Mouse (Mus musculus): Measurements from ENCODE around the gene Pwwp2a. TPM values are rescaled to one million over a fixed set of nuclear protein-coding genes. Genes with fewer than 3 reads are reported as not detected.

Gene Pwwp2a
- polyA plus RNA-seq, 1 experiment from 2014 or later = 20.2 TPM

GRCm38 (mm10) chr11:43667038-43667745, 14.6 kb upstream of the Pwwp2a start:
- H3K27me3 ChIP-seq (replicated peaks) = no peaks in the 10 kb centered on the region
- no peak overlapping the region for H3K4me3 ChIP-seq (replicated peaks)
- peak; percentile 81 for ATAC-seq
- H3K36me3 ChIP-seq = no peaks in the 10 kb centered on the region
- WGBS = 64% methylated on average over 19 of the region's 19 CpGs
- H3K27ac ChIP-seq = no peak overlapping the region
- H3K4me1 ChIP-seq (replicated peaks) = 0 out of 2 replicates have a peak, but pooled peaks cover 8% of the 10 kb centered on the region
- H3K9me3 ChIP-seq = no peaks in the 10 kb centered on the region
- no peak overlapping the region for H3K4me2 ChIP-seq (replicated peaks)
- no peak overlapping the region for H3K9ac ChIP-seq

DNA sequence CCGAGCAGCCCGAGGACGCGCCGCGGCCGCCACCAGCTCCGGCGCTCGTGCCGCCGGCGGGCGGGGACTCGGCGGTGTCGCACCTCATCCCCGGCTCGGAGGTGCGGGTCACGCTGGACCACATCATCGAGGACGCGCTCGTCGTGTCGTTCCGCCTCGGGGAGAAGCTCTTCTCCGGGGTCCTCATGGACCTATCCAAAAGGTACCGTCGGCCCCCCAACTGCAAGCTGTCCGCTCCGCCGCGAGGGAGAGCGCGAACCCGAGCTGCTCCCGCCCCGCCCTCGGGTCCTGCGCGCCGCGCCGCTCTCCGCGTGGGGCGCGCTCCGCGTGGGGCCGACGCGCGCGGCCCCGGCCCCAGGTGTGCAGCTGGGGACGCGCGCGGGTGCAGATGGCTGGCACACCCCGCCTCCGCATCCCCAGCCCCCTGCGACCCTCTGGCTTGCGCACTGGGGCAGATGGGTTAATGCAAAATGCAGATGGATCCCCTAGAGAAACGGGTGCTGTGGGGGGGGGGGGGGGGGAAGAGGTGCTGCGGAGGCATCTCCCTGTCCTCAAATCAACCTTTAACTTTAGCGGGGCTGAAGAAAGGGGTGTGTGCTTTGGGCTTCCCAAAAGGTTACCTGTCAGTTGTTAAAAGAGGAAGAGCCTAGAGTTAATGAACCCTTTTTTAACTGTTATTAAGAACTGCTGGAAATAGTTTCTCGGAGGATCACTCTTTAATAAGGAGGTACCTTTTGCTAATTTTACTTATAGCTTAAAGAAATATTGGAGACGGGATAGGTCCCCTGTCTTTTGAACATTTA, 818 bp downstream of the Pwwp2a start:
- no peaks in the 10 kb centered on the region for H3K27me3 ChIP-seq (replicated peaks)
- peak overlapping the region; percentile 70 for H3K4me2 ChIP-seq (replicated peaks)
- H3K9ac ChIP-seq = peak overlapping the region; percentile 88
- H3K27ac ChIP-seq = peak overlapping the region; percentile 91
- peak overlapping the region; percentile 92 for H3K4me3 ChIP-seq (replicated peaks)
- H3K4me1 ChIP-seq (replicated peaks) = peaks cover 6% of the 10 kb centered on the region; the same call in 1 of the 2 replicates
- H3K36me3 ChIP-seq = no peaks in the 10 kb centered on the region
- WGBS = under 1% methylated on average over 71 of the region's 72 CpGs
- no peaks in the 10 kb centered on the region for H3K9me3 ChIP-seq
- ATAC-seq = peak; percentile 44

GRCm38 (mm10) chr11:43688850-43689249, 7.1 kb downstream of the Pwwp2a start:
- H3K4me2 ChIP-seq (replicated peaks) = no peak overlapping the region
- ATAC-seq = no peak
- no peaks in the 10 kb centered on the region for H3K9me3 ChIP-seq
- no peak overlapping the region for H3K27ac ChIP-seq
- H3K4me1 ChIP-seq (replicated peaks) = no peaks in the 10 kb centered on the region
- 87% methylated on average over 1 of the region's 1 CpGs for WGBS
- H3K36me3 ChIP-seq = peaks cover 5% of the 10 kb centered on the region
- no peaks in the 10 kb centered on the region for H3K27me3 ChIP-seq (replicated peaks)
- H3K9ac ChIP-seq = no peak overlapping the region
- H3K4me3 ChIP-seq (replicated peaks) = no peak overlapping the region

DNA sequence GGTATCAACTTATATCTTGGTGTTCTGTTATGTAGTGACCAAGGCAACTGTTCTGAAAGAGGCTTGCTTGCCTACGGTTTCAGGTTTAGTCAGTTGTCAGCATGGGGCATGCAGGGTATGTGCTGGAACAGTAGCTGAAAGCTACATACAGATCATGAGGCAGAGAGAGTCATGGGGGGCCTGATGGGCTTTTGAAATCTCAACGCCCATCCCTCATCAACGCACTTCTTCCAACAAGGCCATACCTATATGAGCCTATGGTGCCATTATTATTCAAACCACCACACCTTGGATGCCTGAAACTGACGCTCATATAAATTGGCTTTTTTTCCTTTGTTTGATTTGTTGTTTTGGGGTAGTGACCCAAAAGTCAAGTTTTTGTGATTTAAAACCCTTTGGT, 14.8 kb downstream of the Pwwp2a start:
- WGBS = 92% methylated on average over 4 of the region's 4 CpGs
- no peak overlapping the region for H3K9ac ChIP-seq
- H3K4me1 ChIP-seq (replicated peaks) = peaks cover 4% of the 10 kb centered on the region; the same call in 1 of the 2 replicates
- H3K4me3 ChIP-seq (replicated peaks) = no peak overlapping the region
- ATAC-seq = no peak
- H3K36me3 ChIP-seq = peaks cover 6% of the 10 kb centered on the region
- H3K9me3 ChIP-seq = no peaks in the 10 kb centered on the region
- no peaks in the 10 kb centered on the region for H3K27me3 ChIP-seq (replicated peaks)
- H3K27ac ChIP-seq = no peak overlapping the region
- no peak overlapping the region for H3K4me2 ChIP-seq (replicated peaks)

GRCm38 (mm10) chr11:43698621-43699020, 16.8 kb downstream of the Pwwp2a start:
- Histone ChIP-seq H3K36me3 (peaks cover 3% of the 10 kb centered on the region; the same call in 1 of the 2 replicates), H3K27me3 (replicated peaks) (no peaks in the 10 kb centered on the region), H3K4me2 (replicated peaks) (no peak overlapping the region), H3K9me3 (no peaks in the 10 kb centered on the region), H3K4me1 (replicated peaks) (peaks cover 4% of the 10 kb centered on the region; the same call in 1 of the 2 replicates), H3K4me3 (replicated peaks) (no peak overlapping the region), H3K9ac (no peak overlapping the region), H3K27ac (no peak overlapping the region)
- 69% methylated on average over 5 of the region's 5 CpGs for WGBS
- peak; percentile 61; the same call in 1 of the 2 replicates for ATAC-seq

DNA sequence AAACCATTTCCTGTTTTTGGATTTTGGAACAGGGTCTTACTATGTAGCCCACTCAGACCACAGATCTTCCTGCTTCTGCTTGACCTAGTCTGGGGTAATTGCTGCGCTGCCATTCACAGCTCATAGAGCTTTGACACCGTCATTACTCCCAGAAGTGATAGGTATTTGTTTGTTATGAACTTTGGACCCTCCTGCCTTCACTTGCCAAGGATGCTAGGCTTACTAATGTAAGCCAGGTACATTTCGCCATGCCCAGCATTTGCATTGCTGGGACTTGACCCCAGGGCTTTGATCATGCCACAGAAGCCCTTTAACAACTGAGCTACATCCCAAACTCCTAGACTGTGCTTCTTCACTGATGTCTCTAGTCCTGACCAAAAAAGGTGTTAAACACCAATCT, 18.5 kb downstream of the Pwwp2a start:
- ATAC-seq = no peak
- Histone ChIP-seq H3K4me1 (replicated peaks) (peaks cover 4% of the 10 kb centered on the region; the same call in 1 of the 2 replicates), H3K9me3 (no peaks in the 10 kb centered on the region), H3K4me2 (replicated peaks) (no peak overlapping the region), H3K4me3 (replicated peaks) (no peak overlapping the region), H3K27ac (no peak overlapping the region), H3K27me3 (replicated peaks) (no peaks in the 10 kb centered on the region), H3K36me3 (peaks cover 13% of the 10 kb centered on the region), H3K9ac (no peak overlapping the region)
- 85% methylated on average over 3 of the region's 3 CpGs for WGBS

DNA sequence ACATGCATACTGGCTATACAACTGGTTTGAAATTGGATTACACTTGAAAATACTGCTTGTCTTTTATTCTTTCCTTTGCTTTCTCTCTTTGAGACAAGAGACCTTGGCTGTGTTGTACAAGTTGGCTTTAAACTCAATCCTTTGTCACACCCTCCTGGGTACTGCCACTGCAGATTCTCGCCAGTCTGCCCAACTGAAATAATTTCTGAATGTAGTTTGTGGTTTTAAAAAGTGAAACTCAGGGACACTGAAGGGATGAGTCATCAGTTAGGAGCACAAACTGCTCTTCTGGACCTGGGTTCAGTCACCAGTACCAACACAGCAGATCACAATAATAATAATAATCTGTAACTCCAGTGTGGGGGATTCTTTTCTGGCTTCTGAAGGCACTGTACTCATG, 21.8 kb downstream of the Pwwp2a start:
- no peak for ATAC-seq
- 85% methylated on average over 1 of the region's 1 CpGs for WGBS
- H3K27me3 ChIP-seq (replicated peaks) = no peaks in the 10 kb centered on the region
- H3K4me2 ChIP-seq (replicated peaks) = no peak overlapping the region
- H3K36me3 ChIP-seq = peaks cover 17% of the 10 kb centered on the region
- H3K9ac ChIP-seq = no peak overlapping the region
- H3K27ac ChIP-seq = no peak overlapping the region
- no peaks in the 10 kb centered on the region for H3K9me3 ChIP-seq
- H3K4me1 ChIP-seq (replicated peaks) = no peaks in the 10 kb centered on the region
- no peak overlapping the region for H3K4me3 ChIP-seq (replicated peaks)

GRCm38 (mm10) chr11:43705751-43706150, 24.0 kb downstream of the Pwwp2a start:
- 95% methylated on average over 10 of the region's 10 CpGs for WGBS
- Histone ChIP-seq H3K4me3 (replicated peaks) (no peak overlapping the region), H3K4me1 (replicated peaks) (no peaks in the 10 kb centered on the region), H3K27me3 (replicated peaks) (no peaks in the 10 kb centered on the region), H3K9ac (no peak overlapping the region), H3K36me3 (peaks cover 14% of the 10 kb centered on the region), H3K27ac (no peak overlapping the region), H3K4me2 (replicated peaks) (no peak overlapping the region), H3K9me3 (no peaks in the 10 kb centered on the region)
- no peak for ATAC-seq

DNA sequence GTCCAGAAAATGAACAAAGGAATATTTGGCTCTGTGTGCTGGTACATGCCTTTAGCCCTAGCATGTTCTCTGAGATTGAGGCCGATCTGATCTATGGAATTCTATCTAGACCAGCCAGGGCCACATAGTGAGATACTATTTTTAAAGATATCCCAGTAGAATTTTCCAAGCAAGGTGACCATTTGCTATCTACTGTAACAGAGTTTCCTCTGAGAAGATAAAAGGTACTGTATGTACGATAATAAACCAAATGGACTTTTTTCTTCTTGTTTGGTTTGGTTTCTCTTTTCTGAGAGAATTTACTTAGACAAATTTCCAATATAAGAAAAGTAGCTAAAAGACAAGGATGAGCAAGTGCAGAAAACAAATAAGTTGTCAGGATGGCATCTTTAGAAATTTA, 26.6 kb downstream of the Pwwp2a start:
- Histone ChIP-seq H3K9ac (no peak overlapping the region), H3K36me3 (peaks cover 14% of the 10 kb centered on the region), H3K27me3 (replicated peaks) (no peaks in the 10 kb centered on the region), H3K4me3 (replicated peaks) (no peak overlapping the region), H3K9me3 (no peaks in the 10 kb centered on the region), H3K4me1 (replicated peaks) (no peaks in the 10 kb centered on the region), H3K4me2 (replicated peaks) (no peak overlapping the region), H3K27ac (no peak overlapping the region)
- no peak for ATAC-seq
- 93% methylated on average over 2 of the region's 2 CpGs for WGBS

DNA sequence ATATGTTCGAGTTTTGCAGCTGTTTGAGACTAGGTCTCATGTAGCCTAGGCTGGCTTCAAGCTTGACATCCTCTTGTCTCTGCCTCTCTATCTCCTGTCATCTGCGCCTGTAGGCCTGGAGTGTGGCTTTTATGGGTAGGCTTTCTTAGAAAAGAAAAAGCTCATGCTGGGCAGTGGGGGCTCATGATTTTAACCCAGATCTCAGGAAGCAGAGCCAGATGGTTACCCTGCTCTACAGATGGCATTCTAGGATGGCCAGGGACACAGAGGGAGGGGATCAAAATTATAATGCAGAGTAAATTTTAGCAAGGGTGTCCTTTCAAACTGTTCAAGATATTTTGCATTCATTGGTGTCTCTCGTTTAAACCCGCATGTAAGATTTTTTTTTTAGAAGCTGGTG, 30.4 kb downstream of the Pwwp2a start:
- no peaks in the 10 kb centered on the region for H3K4me1 ChIP-seq (replicated peaks)
- no peak for ATAC-seq
- H3K4me3 ChIP-seq (replicated peaks) = no peak overlapping the region
- peaks cover 2% of the 10 kb centered on the region; the same call in 1 of the 2 replicates for H3K36me3 ChIP-seq
- no peak overlapping the region for H3K27ac ChIP-seq
- no peak overlapping the region for H3K4me2 ChIP-seq (replicated peaks)
- H3K9ac ChIP-seq = no peak overlapping the region
- WGBS = 90% methylated on average over 4 of the region's 4 CpGs
- no peaks in the 10 kb centered on the region for H3K9me3 ChIP-seq
- H3K27me3 ChIP-seq (replicated peaks) = no peaks in the 10 kb centered on the region

GRCm38 (mm10) chr11:43723411-43723810, 41.6 kb downstream of the Pwwp2a start:
- no peaks in the 10 kb centered on the region for H3K4me1 ChIP-seq (replicated peaks)
- peaks cover 5% of the 10 kb centered on the region; the same call in 1 of the 2 replicates for H3K36me3 ChIP-seq
- no peaks in the 10 kb centered on the region for H3K9me3 ChIP-seq
- WGBS = 86% methylated on average over 3 of the region's 3 CpGs
- H3K9ac ChIP-seq = no peak overlapping the region
- no peak overlapping the region for H3K27ac ChIP-seq
- no peak for ATAC-seq
- H3K4me3 ChIP-seq (replicated peaks) = no peak overlapping the region
- no peaks in the 10 kb centered on the region for H3K27me3 ChIP-seq (replicated peaks)
- no peak overlapping the region for H3K4me2 ChIP-seq (replicated peaks)

- Histone ChIP-seq H3K27me3 (replicated peaks) (no peaks in the 10 kb centered on the region), H3K4me3 (replicated peaks) (no peak overlapping the region), H3K4me1 (replicated peaks) (no peaks in the 10 kb centered on the region), H3K9ac (no peak overlapping the region), H3K9me3 (no peaks in the 10 kb centered on the region), H3K27ac (no peak overlapping the region), H3K4me2 (replicated peaks) (no peak overlapping the region), H3K36me3 (peaks cover 6% of the 10 kb centered on the region; the same call in 1 of the 2 replicates)
- no peak for ATAC-seq
- 74% methylated on average over 7 of the region's 7 CpGs for WGBS
These were observed 46.0 kb downstream of the Pwwp2a start for GRCm38 (mm10) chr11:43727796-43728195.
